Comparison of ENCODE assay signal across 7 mouse cellular contexts in genomic region chrX:60292335-60292734, GRCm38 (mm10).
"Had no signal": no experiment of that assay in that cellular context is flagged by ENCODE, and none has a peak within 500 bp of the region (broad histone marks: within the 10 kb centered on the region; RNA-seq: fewer than 3 reads in every experiment).

No protein-coding gene starts in this region.

- ATAC-seq: lung, postnatal 0 days had no signal

- DNase-seq: kidney, postnatal 14 days; lung, adult 2 months; lung, postnatal 4 days; midbrain, embryonic 14.5 days; thymus, adult 2 months; thymus, postnatal 25 days had no signal
